Mouse (Mus musculus) embryonic fibroblast, embryonic 13.5 days (primary cell): ENCODE data around the gene Prex1. TPM values are rescaled to one million over a fixed set of nuclear protein-coding genes. Genes with fewer than 3 reads are reported as not detected.

Source experiments
- H3K27ac ChIP-seq: 2 replicates; pipeline ENCODE4 v1.5.1; 2012; ENCODE audit warnings: low read length, control low read depth, inconsistent platforms; ENCODE audit not compliant: insufficient read depth
- H3K4me1 ChIP-seq: 2 replicates; pipeline ENCODE4 v1.6.1; 2011; ENCODE audit warnings: low read length; ENCODE audit not compliant: control insufficient read depth, insufficient read depth
- H3K4me3 ChIP-seq: 2 replicates; pipeline ENCODE4 v1.5.1; 2011; ENCODE audit warnings: mild to moderate bottlenecking, control low read depth, low read length; ENCODE audit not compliant: insufficient read depth
- CTCF ChIP-seq: IDR thresholded peaks from 2 replicates; pipeline ENCODE4 v1.5.1; 2011; ENCODE audit warnings: mild to moderate bottlenecking, control low read depth, low read length, moderate library complexity, borderline replicate concordance; ENCODE audit not compliant: insufficient read depth
- POLR2A ChIP-seq: IDR thresholded peaks from 2 replicates; pipeline ENCODE4 v1.6.1; 2011; ENCODE audit warnings: low read depth, mild to moderate bottlenecking, control low read depth, low read length, moderate library complexity
- polyA plus RNA-seq: library from polyadenylated mRNA; stranded (reverse); fragments of >200 nt; gene quantifications from 2 replicates; pipeline ENCODE4 v1.2.4, GENCODE M21; 2011; ENCODE audit warnings: low read depth; ENCODE audit not compliant: missing spikeins, insufficient read length

The Prex1 gene
- polyA plus RNA-seq, 1 experiment: 2.9 TPM

GRCm38 (mm10) chr2:166693394-166693793 lies 20.2 kb downstream of the Prex1 start:
- Histone ChIP-seq H3K27ac (no peak overlapping the region), H3K4me1 (no peaks in the 10 kb centered on the region), H3K4me3 (no peak overlapping the region)
- TF ChIP-seq POLR2A (no peak), CTCF (no peak)

GRCm38 (mm10) chr2:166691602-166692509 lies 21.8 kb downstream of the Prex1 start:
- no peak overlapping the region for H3K4me3 ChIP-seq
- TF ChIP-seq POLR2A (no peak), CTCF (no peak)
- no peaks in the 10 kb centered on the region for H3K4me1 ChIP-seq
- no peak overlapping the region for H3K27ac ChIP-seq

DNA sequence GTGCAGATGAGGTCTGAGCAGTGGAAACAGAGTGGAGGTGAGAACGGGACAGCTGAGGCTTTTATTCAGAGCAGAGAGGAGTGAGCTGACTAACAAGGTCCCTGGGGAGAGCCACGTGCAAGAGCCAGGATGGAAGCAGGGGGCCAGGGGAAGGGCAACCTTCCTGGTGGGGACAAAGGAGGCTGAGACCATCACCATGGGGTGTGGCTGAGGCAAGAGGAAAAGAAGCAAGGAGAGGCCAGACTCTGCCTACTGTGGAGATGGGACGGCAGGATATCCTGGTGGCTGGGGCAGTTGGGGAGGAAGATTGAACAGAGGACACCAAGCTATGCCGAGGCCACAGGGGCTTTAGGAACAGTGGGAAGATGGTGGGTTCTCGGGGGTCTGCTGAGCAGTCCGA lies 26.7 kb downstream of the Prex1 start:
- Histone ChIP-seq H3K4me1 (no peaks in the 10 kb centered on the region), H3K27ac (no peak overlapping the region), H3K4me3 (no peak overlapping the region)
- TF ChIP-seq POLR2A (no peak), CTCF (no peak)

GRCm38 (mm10) chr2:166685824-166686223 lies 27.8 kb downstream of the Prex1 start:
- TF ChIP-seq CTCF: no peak
- TF ChIP-seq POLR2A: no peak
- H3K27ac ChIP-seq: no peak overlapping the region
- H3K4me3 ChIP-seq: no peak overlapping the region
- H3K4me1 ChIP-seq: no peaks in the 10 kb centered on the region

DNA sequence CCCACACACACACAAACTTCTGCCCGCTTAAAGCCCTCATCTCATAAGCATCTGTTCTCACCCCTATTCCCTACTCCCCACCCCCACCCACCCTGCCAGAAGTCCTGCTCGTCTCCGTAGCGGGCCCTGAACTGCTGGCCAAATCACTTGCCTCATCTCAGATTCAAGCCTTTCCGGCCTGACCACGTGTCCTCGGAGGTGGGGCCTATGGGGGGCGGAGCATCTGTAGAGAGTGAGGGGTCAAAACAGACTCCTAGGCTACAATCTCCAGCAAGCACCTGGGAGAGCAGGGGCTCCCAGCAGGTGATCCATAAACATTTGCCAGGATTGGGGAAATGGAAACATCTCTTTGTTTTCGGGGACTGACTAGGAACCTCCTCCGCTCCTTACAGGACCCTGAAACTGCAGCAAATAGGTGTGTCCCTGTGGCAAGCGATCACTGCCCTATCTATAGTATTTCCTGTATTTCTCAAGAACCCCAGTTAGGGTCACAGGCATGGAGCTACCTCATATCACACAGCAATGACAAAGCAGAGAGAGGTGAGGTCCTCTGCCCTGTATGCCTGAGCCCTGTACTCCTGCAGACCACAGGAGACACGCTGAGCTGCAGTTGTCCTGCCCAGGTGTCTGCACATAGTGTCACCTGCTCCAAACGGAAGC lies 29.6 kb downstream of the Prex1 start:
- H3K4me1 ChIP-seq: no peaks in the 10 kb centered on the region
- TF ChIP-seq CTCF (no peak), POLR2A (no peak)
- H3K27ac ChIP-seq: no peak overlapping the region
- H3K4me3 ChIP-seq: no peak overlapping the region

DNA sequence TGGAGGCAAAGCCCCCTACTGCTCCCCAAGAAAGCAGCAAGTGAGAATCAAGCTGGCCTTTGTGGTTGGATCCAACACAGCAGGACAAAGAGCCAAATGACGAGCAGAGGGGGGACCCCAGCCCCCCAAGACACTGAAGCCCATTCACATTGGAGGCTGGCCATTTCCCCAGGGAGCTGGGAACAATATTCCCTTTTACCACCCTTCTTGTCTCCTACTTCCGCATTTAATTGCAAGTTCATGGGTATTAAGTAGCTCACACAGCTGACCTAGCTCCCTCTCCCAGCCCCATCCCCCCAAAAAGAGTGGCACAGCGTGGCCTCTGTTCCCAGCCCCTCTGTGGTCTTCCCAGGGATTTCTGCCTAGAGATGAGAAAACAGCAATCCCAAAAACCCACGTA lies 30.8 kb downstream of the Prex1 start:
- TF ChIP-seq CTCF: no peak
- TF ChIP-seq POLR2A: no peak
- Histone ChIP-seq H3K4me3 (no peak overlapping the region), H3K27ac (no peak overlapping the region), H3K4me1 (no peaks in the 10 kb centered on the region)

DNA sequence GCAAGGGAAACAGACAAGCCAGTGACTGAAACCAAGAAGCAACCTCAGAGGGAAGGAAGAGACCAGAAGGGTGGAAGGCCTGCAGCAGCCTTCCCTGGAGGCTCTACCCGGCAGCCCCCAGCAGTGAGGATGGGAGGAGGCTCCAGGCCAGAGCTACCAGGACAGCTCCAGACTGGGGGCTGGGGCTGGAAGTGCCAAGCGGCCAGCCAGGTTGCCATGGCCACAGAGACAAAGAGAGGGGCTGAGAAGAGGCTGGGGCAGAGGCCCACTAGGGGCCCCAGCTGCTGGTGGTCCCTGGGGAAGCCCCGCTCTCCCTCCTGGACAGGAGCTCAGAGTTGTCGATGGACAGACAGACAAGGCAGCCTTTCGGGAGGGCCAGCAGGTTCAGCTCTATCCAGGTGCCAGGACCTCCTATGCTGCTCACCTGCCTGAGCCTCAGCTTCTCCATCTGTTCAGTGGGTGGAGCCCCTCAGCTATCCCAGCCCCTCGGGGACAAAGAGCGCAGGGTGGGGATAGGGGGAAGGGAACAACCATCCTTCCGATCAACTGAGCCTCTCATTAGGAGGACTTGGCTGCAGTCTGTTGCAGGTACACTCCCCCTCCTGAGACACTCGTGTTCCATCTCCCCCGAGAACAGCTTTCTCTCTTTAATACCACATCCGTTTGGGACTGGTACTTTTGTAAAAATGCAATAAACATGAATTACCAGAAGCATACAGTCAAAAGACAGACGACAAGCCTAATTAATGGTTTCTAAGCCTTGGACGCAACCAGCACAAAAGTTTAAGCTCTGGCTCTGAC lies 34.5 kb downstream of the Prex1 start:
- no peak overlapping the region for H3K27ac ChIP-seq

DNA sequence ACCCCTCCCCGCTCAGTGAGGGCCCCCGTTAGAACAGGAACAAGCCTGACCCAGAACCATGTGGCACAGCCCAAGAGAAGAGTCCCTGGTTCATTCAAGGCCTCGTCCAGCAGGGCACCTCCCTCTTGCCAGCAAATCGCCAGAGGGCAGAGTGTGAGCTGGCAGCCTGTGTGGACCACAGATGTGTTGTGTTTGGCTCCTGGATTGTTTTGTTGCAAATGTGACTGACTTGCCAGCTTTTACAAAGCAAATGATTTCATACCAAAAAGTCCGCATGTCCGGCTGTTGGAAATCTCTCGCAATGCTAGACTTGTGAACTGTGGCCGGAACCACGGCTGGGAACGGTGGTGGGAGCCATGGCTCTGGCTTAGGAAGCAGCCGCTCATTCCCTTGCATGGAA lies 36.7 kb downstream of the Prex1 start:
- Histone ChIP-seq H3K4me3 (no peak overlapping the region), H3K27ac (no peak overlapping the region), H3K4me1 (no peaks in the 10 kb centered on the region)
- TF ChIP-seq POLR2A: no peak
- no peak for TF ChIP-seq CTCF

More for the DNA sequence above, 34.5 kb downstream of the Prex1 start:
- H3K4me3 ChIP-seq: no peak overlapping the region
- no peaks in the 10 kb centered on the region for H3K4me1 ChIP-seq
- TF ChIP-seq CTCF (no peak), POLR2A (no peak)

- no peak overlapping the region for H3K27ac ChIP-seq
- TF ChIP-seq CTCF: no peak
- no peak for TF ChIP-seq POLR2A
Measured at GRCm38 (mm10) chr2:166676498-166676897, 37.1 kb downstream of the Prex1 start.

More at GRCm38 (mm10) chr2:166676498-166676897, 37.1 kb downstream of the Prex1 start:
- no peaks in the 10 kb centered on the region for H3K4me1 ChIP-seq
- H3K4me3 ChIP-seq: no peak overlapping the region
